In genomic region chr2:30265767-30266253, GRCm38 (mm10) we compare ENCODE assay signal across 7 mouse cellular contexts. TPM values are rescaled to one million over a fixed set of nuclear protein-coding genes. Genes with fewer than 3 reads are reported as not detected.
A peak's percentile ranks its signal among the peaks of the same experiment; 100 is the strongest.
DNase-seq lines count a peak whose midpoint lies in the region; ATAC-seq and TF ChIP-seq lines count a peak whose summit lies in the region.

Phyhd1 (plus strand) TSS chr2:30266203.

- no peak for TF ChIP-seq CTCF in lung, postnatal 0 days (IDR thresholded peaks at IDR 0.05)

- no peak for ATAC-seq in hindbrain, embryonic 12.5 days (ENCODE audit: low FRiP score)
- peak; percentile 73 for ATAC-seq in lung, postnatal 0 days

- peaks cover 33% of the 10 kb centered on the region for H3K36me3 ChIP-seq in hindbrain, embryonic 12.5 days
- peaks cover 25% of the 10 kb centered on the region for H3K36me3 ChIP-seq in lung, postnatal 0 days (ENCODE audit: insufficient read depth, low read length)

- WGBS in hindbrain, embryonic 12.5 days = 47% methylated on average over 5 of the region's 5 CpGs
- 30% methylated on average over 5 of the region's 5 CpGs for WGBS in lung, postnatal 0 days

- H3K9me3 ChIP-seq in hindbrain, embryonic 12.5 days (replicated peaks) = no peaks in the 10 kb centered on the region
- H3K9me3 ChIP-seq in lung, postnatal 0 days (ENCODE audit: low read length) = no peaks in the 10 kb centered on the region

- DNase-seq in adrenal gland, adult (ENCODE audit: inconsistent age in 2 of 2, low spot score in 1 of 2) = peak; percentile 87 to 91
- peak; percentile 61 for DNase-seq in cerebellum, adult 11 months
- peak; percentile 48 to 64 for DNase-seq in frontal cortex, postnatal 14 days (ENCODE audit: low spot score in 2 of 2)
- peak; percentile 53 to 86 for DNase-seq in layer of hippocampus, postnatal 14 days (ENCODE audit: low spot score in 2 of 2)
- DNase-seq in lung, postnatal 0 days (ENCODE audit: low spot score) = peak; percentile 91
- no peak for DNase-seq in spleen, adult 12 weeks (ENCODE audit: low spot score)

- H3K4me3 ChIP-seq in hindbrain, embryonic 12.5 days = no peak within 1 kb of the TSS
- no peak within 1 kb of the TSS for H3K4me3 ChIP-seq in lung, postnatal 0 days (ENCODE audit: low read depth, low read length)

- peak; percentile 97 for TF ChIP-seq EP300 in lung, postnatal 0 days (IDR thresholded peaks at IDR 0.05)

- no peak within 1 kb of the TSS for H3K4me2 ChIP-seq in hindbrain, embryonic 12.5 days (replicated peaks)
- peak within 1 kb of the TSS; percentile 15; the same call in 1 of the 2 replicates for H3K4me2 ChIP-seq in lung, postnatal 0 days (replicated peaks; ENCODE audit: low read depth, low read length)

- H3K27me3 ChIP-seq in hindbrain, embryonic 12.5 days = no peaks in the 10 kb centered on the region; the same call in 1 of the 2 replicates
- H3K27me3 ChIP-seq in lung, postnatal 0 days (replicated peaks; ENCODE audit: insufficient read depth, low read length) = no peaks in the 10 kb centered on the region

- H3K27ac ChIP-seq in hindbrain, embryonic 12.5 days = peak within 1 kb of the TSS; percentile 66
- peak within 1 kb of the TSS; percentile 92 for H3K27ac ChIP-seq in lung, postnatal 0 days (ENCODE audit: low read length)

- peaks cover 29% of the 10 kb centered on the region for H3K4me1 ChIP-seq in hindbrain, embryonic 12.5 days
- H3K4me1 ChIP-seq in lung, postnatal 0 days (ENCODE audit: insufficient read depth, low read depth, low read length) = peaks cover 29% of the 10 kb centered on the region

- H3K9ac ChIP-seq in hindbrain, embryonic 12.5 days = peak within 1 kb of the TSS; percentile 24; the same call in 1 of the 2 replicates
- peak within 1 kb of the TSS; percentile 6; the same call in 1 of the 2 replicates for H3K9ac ChIP-seq in lung, postnatal 0 days (replicated peaks; ENCODE audit: low read depth)

RNA-seq across cellular contexts. Expression of gene Phyhd1, which starts in this region (rescaled TPM):
- 5.0 and 5.6 TPM in 2 replicates for polyA plus RNA-seq in hindbrain, embryonic 12.5 days (2016; fragmentation: Nextera tagmentation; extraction: Ambion mirVana)
- total RNA-seq in layer of hippocampus, postnatal 14 days (2021) = 10 to 100 TPM; 23.1 to 24.0 TPM
- 9.5 and 13.4 TPM in 2 replicates for polyA plus RNA-seq in lung, postnatal 0 days (2015; fragmentation: Nextera tagmentation; extraction: Ambion mirVana)
